Mouse (Mus musculus) megakaryocyte, adult 5-6 weeks (primary cell): ENCODE measurements around the gene 1700020D05Rik. TPM values are rescaled to one million over a fixed set of nuclear protein-coding genes. Genes with fewer than 3 reads are reported as not detected.
"Not testable (repeated sequence)": the region's sequence is repeated elsewhere in the genome, so short reads cannot be mapped to it uniquely, and the experiment has no call there.

ENCODE experiments used
- ATAC-seq: 2 replicates; pipeline ENCODE4 v1.8.0; 2016; ENCODE audit warnings: mild to moderate bottlenecking, inconsistent platforms; ENCODE audit not compliant: poor library complexity, severe bottlenecking
- total RNA-seq, 2 experiments: library from RNA; stranded (forward) in 1 of 2; stranded (reverse) in 1 of 2; fragments of 153-499, 151-499 nt in 1 of 2; fragments of 221-1000, 200-1000 nt in 1 of 2; gene quantifications; 2 replicates each; pipeline versions ENCODE4 v1.2.3 to v1.2.4; 2015 to 2017

1700020D05Rik gene
- total RNA-seq, 2 experiments from 2014 or later, result 1.5 to 2.1 TPM

DNA sequence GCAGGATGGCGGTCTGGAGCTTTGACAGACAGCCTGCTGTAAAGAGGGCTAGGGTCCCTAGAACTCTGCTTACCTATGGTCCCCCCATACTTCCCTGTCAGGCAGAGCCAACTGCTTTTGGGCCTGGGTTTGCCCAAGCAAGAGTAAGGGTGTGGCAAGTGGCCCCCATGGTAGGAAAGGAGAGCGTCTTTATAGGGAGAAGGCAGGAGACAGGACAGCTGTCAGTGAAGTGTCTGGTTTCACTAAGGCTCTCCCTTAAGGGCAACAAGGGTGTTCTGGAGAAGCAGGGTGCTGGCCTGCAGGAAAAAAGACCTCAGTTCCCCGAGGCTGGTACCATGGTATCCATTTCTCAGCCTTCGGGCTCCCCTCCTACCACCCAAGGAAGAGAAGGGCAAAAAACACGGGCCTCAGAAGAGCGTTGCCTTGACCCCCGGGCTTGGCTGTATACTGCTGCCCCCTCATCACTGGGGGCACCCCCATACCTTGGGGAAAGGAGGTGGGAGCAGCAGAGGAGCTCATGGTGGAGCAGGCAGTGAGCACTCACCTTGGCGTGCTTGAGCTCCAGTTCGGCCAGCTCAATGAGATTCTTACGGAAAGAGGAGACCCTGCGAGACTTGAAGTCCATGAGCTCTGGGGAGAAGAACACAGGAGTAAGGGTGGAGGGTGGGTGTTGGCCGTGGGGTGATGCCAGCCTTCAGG, 8.1 kb downstream of the 1700020D05Rik start:
- no peak for ATAC-seq

DNA sequence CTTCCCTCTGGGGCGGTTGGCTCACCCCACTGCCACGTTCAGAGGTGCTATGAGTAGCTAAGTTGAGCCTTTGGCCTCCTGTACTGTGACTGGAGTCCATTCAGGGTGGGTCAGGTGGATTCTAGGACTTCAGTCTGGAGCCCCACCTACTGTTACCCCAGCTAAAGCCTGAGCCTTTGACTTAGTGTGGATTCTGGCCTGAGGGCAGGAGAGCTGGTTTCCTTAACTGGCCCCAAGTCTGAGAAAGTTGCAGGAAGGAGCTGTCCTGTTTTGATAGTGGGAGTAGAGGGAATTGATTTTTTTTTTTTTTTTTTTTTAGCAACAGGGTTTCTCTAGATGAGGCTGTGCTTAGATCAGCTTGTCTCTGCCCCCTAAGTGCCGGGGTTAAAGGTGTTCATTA, 9.3 kb downstream of the 1700020D05Rik start:
- no peak for ATAC-seq

DNA sequence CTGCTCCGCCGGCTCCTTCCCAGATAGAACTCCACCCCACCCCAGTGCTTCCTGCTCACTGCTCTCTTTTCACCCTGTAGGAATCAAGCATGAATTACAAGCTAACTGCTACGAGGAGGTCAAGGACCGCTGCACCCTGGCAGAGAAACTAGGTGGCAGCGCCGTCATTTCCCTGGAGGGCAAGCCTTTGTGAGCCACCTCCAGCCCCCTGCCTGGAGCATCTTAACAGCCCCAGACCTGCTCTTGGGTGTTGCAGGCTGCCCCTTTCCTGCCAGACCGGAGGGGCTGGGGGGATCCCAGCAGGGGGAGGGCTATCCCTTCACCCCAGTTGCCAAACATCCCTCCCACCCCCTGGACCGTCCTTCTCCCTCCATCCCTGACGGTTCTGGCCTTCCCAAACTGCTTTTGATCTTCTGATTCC, 10.3 kb downstream of the 1700020D05Rik start:
- not testable (repeated sequence) for ATAC-seq

DNA sequence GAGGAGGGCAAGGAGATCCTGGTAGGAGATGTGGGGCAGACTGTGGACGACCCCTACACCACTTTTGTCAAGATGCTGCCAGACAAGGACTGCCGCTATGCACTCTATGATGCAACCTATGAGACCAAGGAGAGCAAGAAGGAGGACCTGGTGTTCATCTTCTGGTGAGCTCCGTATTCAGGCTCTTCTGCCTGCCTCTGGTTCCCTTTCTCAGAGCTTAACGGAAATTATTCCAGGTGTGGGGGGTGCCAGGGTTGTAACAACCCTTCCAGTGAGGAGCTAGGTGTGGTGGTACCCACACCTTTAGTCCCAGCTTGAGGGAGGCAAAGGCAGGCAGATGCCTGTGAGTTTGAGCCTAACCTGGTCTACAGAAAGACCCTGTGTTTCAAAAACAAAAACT, 10.9 kb downstream of the 1700020D05Rik start:
- no peak for ATAC-seq

DNA sequence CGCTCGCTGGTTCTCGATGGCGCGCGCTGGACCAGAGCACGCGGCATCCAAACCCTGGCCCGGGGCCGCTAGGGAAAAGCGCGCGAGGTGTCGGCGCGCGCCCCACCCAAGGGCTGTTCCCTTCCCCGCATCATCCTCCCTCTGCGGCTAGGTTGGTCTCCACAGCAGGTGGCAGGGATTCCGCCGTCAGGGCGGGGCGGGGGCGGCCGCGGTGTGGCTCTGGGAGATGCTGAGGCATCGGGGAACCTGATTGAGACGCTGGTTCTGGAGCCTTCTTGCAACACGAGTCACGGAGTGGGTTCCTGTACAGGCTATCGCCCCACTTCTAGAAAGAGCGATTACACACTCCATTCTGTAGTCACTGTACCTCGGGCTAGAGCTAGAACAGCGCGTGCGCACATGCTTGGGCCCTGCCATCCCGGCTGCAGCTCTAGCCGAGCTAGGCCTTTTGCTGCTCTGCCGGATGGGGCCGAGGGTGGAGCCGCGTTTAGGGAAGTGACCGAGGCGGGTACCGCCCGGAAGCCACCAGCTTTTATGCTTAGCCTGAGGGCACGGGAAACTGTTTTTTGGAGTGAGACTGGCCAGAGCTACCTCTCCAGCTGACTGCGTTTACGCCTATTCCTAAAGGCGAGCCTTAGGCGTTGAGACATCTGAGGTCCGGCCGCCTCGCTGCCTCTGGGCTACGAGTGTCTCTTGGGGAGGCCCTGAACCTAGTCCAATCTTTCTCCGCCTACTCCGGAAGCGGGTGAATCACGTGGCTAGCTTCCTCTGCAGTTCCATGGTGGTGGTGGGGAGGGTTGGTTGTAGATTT, 12.5 kb downstream of the 1700020D05Rik start:
- peak; percentile 40 for ATAC-seq

DNA sequence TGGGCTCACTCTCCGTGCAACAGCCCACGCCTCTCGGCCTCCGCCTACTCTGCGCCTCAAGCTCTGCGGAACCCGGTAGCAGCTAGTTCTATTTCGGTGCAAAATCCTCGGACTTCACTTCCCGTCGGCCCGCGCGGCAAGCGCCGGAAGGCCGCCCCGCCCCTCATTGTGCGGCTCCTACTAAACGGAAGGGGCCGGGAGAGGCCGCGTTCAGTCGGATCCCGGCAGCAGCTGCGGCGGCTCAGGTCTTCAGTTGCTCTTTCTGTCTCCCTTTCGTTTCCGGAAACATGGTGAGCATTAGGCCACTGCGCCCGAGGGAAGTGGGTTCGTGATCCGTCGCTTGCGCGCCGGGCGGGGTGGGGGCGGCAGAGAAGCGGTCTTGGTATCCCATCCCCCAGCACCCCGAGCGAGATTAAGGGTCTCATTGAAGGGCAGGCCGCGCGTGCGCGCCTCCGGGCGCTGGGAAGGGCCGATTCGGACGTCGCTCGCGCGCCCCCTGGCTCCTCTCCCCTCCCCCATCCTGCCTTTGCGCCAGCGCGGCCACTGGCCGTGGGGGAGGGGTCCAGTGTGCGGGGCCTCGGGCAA, 13.2 kb downstream of the 1700020D05Rik start, which contains the start of gene Cfl1:
Cfl1 (plus strand) TSS at position 143 of the 585 bp plus-strand sequence.
- ATAC-seq, result peak; percentile 57

DNA sequence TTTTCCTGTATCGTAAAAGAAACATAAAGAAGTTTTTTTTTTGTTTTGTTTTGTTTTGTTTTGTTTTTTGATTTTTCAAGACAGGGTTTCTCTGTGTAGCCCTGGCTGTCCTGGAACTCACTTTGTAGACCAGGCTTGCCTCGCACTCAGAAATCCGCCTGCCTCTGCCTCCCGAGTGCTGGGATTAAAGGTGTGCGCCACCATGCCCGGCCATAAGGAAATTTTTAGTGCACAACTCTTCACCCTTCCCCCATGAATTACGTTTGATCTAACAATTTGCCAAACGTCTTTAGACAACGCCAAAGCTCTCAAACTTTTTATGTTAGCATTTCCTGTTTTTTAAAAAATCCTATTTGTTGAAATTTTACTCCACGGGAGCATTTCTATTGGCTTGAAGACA, 13.9 kb downstream of the 1700020D05Rik start:
- not testable (repeated sequence) for ATAC-seq

DNA sequence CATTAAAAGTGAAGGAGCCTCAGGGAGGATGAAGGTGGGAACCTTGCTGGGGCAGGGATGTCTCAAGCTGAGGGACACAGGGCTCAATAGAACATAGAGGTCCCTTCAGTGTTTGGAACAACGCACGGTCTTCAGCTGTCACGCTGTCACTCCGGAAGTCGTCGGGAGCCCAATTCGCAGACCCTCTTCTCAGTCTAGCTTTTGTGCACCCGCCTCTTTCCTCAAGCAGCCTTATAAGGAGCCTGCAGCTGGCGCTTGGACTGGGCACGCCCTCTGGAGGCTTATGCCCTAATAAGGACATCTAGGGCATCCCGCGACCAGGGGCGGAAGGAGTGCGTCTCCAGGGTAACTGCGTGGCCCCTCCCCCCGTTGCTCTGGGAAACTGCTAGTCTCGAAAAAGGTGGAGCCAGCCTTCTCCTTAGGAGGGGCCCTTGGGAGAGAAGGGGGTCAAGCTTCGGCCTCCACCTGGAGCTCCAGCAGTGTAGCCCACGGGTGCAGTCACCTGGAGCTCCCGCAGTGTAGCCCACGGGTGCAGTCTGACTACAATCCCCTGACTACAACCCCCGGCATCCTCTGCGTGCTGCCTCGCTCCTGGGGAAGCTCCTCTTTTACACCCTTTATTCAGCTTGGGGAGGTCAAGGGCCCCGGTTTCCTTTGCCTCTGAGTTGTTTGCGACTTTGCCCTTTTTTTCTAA, 14.6 kb downstream of the 1700020D05Rik start:
- peak; percentile 62 for ATAC-seq

DNA sequence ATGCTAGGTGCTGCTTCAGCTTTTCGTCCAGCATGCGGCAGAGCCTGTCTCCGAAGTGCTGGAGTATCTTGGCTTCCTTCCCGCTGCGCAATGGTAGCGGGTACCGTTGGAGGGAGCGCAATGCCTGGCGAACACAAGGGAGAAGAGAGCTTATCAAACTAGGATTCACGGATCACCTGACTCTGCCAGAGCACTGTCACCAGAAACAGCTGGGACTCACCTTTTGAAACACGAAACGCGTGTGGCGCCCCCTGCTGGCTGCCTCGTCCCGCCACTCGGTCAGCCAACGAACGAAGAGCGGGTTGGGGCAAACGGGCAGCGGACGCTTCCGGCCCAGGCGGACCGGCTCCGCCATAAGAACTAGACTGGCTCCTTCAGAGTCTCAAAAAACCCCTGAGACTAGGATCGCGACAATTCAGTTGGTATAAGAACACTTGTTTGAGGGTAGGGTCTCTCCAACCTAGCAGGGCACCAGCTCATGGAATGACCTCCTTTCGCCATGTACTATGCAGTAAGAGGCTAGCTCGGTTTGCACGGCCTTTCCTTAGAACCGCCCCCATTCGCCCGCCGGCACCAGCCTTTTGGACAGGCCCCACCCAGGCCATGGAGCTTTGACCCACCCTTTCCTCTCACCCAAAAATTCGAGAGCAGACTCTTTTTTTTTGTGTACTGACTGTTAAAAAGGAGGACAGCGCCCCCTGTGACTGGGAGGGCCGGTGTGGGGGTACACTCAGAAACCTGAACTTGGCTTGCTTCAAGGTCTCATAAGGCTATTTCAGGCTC, 15.6 kb downstream of the 1700020D05Rik start, which contains the start of gene Mus81:
Mus81 (minus strand) TSS at position 635 of the 783 bp plus-strand sequence.
- ATAC-seq, result peak; percentile 33

DNA sequence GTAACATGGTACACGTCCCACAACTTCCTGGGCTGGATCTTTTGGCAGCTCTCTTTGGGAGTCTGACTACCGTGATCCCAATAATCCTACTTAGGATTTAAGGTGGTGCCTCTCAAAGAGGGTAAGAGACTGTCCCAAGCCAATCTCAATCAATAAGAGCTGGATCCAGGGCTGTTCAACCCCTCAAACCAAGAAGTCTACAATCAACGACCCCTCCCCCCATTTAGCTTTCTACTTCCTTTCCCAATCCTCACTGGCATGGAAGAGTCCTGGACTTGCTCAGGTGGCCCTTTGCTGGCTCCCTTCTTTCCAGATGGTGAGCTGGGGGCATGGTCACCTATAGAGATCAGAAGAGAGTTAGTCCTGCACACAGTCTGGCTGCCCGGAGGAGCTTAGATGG, 16.8 kb downstream of the 1700020D05Rik start:
- ATAC-seq, result no peak

DNA sequence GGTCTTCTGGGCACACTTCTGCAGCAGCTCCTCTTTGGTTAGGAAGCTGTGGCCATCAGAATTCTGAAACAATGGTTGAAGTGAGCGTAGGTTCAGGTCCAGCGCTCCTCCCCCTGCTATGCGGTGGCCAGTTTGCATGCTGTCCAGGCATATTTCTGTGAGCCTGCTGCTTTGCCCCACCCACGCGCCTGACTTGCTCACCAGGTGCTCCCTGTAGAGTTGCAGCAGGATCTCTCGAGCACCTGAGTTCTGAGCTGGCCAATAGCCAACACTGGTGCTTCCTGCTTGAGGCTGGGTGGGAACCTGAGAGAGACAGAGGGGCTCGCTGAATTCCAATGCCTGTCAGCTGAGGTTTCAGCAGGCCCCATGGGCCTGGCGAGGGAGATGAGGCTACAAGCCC, 17.3 kb downstream of the 1700020D05Rik start:
- no peak for ATAC-seq

DNA sequence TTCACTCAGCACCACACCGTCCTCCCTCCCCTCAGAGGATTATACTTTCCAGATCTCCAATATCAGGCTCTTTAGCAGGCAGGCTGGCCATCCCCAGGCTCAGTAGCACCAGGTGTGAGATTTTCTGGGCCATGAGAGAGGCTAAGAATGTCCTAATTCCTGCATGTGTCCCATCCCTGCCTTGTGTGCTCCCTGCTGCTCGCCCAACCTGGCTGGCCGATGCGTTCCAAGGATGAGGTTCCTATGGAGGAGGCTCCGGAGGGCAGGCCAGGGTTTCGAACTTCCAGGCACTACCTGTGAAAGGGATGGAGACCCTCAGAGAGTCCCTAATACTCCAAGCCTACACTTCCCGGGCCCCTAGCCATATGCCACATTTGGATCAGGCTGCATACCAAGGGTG, 17.8 kb downstream of the 1700020D05Rik start:
- ATAC-seq, result no peak

DNA sequence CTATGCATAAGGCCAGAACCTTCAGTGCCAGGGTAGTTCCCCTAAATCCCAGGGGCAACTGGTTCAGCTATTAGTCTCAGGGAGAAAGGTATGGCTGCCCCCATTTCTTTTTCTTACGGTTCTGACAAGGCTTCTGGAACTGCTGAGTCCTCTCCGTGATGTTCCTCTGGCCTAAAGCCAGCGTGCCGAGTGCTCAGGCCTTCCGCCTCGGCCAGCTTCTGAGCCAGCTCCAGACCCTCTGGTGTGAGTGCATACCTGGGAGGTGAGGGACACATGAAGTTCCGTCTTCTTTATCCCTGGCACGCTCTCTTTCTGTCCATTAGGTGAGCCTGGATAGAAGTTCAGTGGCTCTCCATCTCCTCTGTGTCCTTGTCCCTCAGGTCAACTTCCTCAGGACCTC, 18.2 kb downstream of the 1700020D05Rik start:
- no peak for ATAC-seq

DNA sequence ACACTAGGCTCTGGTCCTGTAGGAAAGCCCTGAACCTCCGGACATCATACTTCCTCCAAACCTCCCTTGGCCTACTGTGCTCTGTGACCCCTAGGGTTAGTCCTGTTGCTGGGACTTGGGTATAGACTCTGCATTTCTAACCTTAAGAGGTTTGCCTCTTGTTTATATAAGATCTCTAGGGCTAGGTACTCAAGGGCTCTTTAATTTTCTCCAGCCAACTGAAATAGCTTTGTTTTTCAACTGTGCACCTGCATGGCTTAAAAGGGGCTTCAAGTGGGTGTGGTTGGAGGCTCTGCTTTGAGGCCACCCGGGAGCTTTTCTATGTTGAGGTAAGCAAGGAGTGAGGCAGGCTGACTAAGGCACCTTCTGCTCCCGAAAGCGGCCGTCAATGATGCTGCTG, 19.1 kb downstream of the 1700020D05Rik start:
- ATAC-seq, result no peak

DNA sequence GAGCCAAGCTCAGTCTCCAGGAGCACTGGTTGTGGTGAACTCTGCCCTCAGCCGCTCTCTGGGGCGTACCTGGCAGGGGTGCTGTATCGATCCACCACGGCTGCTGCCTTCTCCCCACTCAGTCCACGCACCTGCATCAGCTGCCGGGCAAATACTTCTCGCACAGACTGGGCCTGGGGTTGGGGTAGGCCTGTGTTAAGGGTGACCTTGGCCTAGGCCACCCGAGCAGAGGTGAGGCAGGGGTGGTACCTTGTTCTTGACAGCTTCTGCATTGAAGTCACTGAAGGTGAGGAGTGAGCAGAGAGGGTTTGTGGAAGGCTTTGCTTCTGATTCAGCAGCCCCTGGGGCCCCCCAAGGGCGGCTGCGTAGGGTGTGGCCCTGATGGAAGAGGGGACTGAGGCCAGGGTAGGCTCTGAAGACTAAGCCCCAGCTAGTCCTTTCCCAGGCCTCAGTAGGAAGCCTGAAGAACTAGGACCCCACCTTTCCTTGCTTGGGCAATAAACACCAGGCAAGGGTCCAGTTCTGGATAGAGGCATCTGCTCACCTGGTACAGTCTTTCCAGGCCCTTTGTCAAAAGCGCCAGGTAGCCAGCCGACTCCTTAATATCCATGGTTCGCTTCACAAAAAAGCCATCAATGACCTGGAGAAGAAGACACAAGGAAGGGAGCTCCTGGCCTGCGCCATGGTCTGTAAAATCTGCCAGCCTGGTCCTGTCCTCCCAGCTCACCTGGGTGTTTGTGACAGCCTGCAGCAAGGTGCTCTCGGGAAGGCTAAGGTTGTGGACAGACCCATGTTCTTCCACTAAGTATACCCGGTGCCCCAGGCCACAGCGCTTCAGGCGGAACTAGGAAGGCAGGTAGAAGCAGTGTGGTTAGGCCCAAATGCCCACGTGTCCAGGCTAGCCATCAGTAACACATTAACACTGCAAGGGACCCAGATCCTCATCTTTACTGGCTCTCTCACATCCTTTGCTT, 19.9 kb downstream of the 1700020D05Rik start:
- ATAC-seq, result no peak

DNA sequence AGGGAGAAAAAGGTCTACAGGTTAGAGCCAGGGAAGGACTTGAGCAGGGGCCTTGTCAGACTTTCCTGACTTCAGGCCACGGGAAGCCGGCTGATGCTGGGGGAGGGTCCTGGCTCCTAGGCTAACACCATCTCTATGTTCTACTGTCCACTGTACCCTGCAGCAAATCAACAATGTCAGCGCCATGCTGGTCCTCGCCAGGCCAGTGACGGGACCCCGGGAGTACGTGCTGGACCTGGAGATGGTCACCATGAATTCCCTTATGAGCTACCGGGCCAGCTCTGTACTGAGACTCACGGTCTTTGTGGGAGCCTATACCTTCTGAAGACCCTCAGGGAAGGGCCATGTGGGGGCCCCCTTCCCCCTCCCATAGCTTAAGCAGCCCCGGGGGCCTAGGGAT, 22.2 kb downstream of the 1700020D05Rik start:
- no peak for ATAC-seq

DNA sequence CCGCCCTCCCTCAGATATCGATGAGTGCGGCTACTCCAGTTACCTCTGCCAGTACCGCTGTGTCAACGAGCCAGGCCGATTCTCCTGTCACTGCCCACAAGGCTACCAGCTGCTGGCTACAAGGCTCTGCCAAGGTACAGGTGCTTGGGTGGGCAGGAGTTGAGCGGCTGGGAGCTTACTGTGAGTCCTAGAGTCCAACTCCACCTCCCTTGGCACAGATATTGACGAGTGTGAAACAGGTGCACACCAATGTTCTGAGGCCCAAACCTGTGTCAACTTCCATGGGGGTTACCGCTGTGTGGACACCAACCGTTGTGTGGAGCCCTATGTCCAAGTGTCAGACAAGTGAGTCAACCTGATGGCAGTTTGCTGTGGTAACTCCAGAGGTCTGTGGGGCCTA, 23.6 kb downstream of the 1700020D05Rik start:
- ATAC-seq, result no peak

DNA sequence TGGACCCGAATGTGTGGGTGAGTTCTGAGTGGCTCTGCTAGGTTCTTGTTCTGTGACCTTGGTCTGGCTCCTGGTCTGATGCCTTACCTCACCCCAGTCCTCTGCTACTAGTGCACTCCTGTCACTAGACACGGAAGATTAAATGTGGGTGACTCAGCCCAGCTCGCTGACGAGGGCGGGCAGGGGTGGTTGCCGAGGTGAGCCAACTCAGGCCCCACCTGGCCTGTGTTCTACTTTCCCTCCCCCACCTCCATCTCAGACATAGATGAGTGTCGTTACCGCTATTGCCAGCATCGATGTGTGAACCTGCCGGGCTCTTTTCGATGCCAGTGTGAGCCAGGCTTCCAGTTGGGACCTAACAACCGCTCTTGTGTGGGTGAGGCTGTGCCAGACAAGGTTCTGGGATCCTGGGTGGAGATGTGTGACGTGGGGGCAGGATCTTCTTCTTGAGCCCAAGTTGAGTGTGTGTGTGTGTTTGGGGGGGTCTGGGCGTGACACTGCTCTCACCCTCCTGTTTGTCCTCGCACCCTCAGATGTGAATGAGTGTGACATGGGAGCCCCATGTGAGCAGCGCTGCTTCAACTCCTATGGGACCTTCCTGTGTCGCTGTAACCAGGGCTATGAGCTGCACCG, 25.8 kb downstream of the 1700020D05Rik start:
- no peak for ATAC-seq
